Mouse (Mus musculus) liver, postnatal 0 days (tissue): ENCODE measurements around the gene Lipc.

Experiments
- CTCF ChIP-seq: sonication (generic); IDR thresholded peaks from 2 replicates; pipeline ENCODE4 v1.5.1; 2016; ENCODE audit warnings: antibody characterized with exemption, low read depth
- EP300 ChIP-seq: IDR thresholded peaks from 2 replicates; pipeline ENCODE4 v1.6.1; 2016; ENCODE audit warnings: antibody characterized with exemption, low read depth, mild to moderate bottlenecking

GRCm38 (mm10) chr9:70841426-70842215, 110.4 kb downstream of the Lipc start:
- 0 out of 2 replicates have a peak, but pooled peaks have one; percentile 5 for TF ChIP-seq CTCF
- TF ChIP-seq EP300, result no peak
